ENCODE assay signal across 15 mouse cellular contexts in genomic region chr9:28395222-28395621, GRCm38 (mm10).
"Had no signal": no experiment of that assay in that cellular context is flagged by ENCODE, and none has a peak within 500 bp of the region (broad histone marks: within the 10 kb centered on the region; RNA-seq: fewer than 3 reads in every experiment).

No protein-coding gene starts in this region.

- H3K36me3 ChIP-seq: limb, embryonic 13.5 days; limb, embryonic 15.5 days; liver, embryonic 12.5 days; midbrain, embryonic 13.5 days; midbrain, embryonic 15.5 days; neural tube, embryonic 12.5 days; stomach, embryonic 15.5 days had no signal

- H3K4me1 ChIP-seq: limb, embryonic 13.5 days; limb, embryonic 15.5 days; liver, embryonic 12.5 days; megakaryocyte, embryonic 14.5 days; midbrain, embryonic 13.5 days; midbrain, embryonic 15.5 days; neural tube, embryonic 12.5 days; stomach, embryonic 15.5 days had no signal

- H3K4me3 ChIP-seq: limb, embryonic 13.5 days; limb, embryonic 15.5 days; liver, embryonic 12.5 days; megakaryocyte, embryonic 14.5 days; midbrain, embryonic 13.5 days; midbrain, embryonic 15.5 days; neural tube, embryonic 12.5 days; stomach, embryonic 15.5 days had no signal

- H3K27ac ChIP-seq: limb, embryonic 13.5 days; limb, embryonic 15.5 days; liver, embryonic 12.5 days; liver, embryonic 14.5 days; macrophage; midbrain, embryonic 13.5 days; midbrain, embryonic 15.5 days; neural tube, embryonic 12.5 days; stomach, embryonic 15.5 days; stomach, postnatal 0 days had no signal

- H3K9ac ChIP-seq: limb, embryonic 13.5 days; limb, embryonic 15.5 days; liver, embryonic 12.5 days; liver, embryonic 14.5 days; midbrain, embryonic 13.5 days; midbrain, embryonic 15.5 days; neural tube, embryonic 12.5 days; stomach, embryonic 15.5 days had no signal

- H3K4me2 ChIP-seq: limb, embryonic 13.5 days; limb, embryonic 15.5 days; liver, embryonic 12.5 days; midbrain, embryonic 11.5 days; midbrain, embryonic 13.5 days; midbrain, embryonic 15.5 days; neural tube, embryonic 12.5 days; stomach, embryonic 15.5 days had no signal

- ATAC-seq: liver, embryonic 12.5 days; midbrain, embryonic 13.5 days; midbrain, embryonic 15.5 days had no signal

- DNase-seq: right cerebral cortex, postnatal 14 days; thymus, postnatal 14 days; thymus, postnatal 36 days had no signal

- H3K27me3 ChIP-seq: limb, embryonic 15.5 days; liver, embryonic 12.5 days; megakaryocyte, embryonic 14.5 days; midbrain, embryonic 13.5 days; midbrain, embryonic 15.5 days; neural tube, embryonic 12.5 days; stomach, embryonic 15.5 days had no signal

- H3K9me3 ChIP-seq: limb, embryonic 13.5 days; limb, embryonic 15.5 days; liver, embryonic 12.5 days; megakaryocyte, embryonic 14.5 days; midbrain, embryonic 13.5 days; midbrain, embryonic 15.5 days; neural tube, embryonic 12.5 days; stomach, embryonic 15.5 days had no signal
